Mouse (Mus musculus) granulocyte monocyte progenitor cell, adult 5-6 weeks (primary cell): ENCODE measurements around the gene 4932438H23Rik. TPM values are rescaled to one million over a fixed set of nuclear protein-coding genes. Genes with fewer than 3 reads are reported as not detected.
A peak's percentile ranks its signal among the peaks of the same experiment; 100 is the strongest.

Source experiments
- ATAC-seq: replicated peaks from 2 replicates; pipeline ENCODE4 v1.8.0; 2016; ENCODE audit warnings: mild to moderate bottlenecking, moderate TSS enrichment, inconsistent platforms; ENCODE audit not compliant: poor library complexity, severe bottlenecking
- total RNA-seq, 2 experiments: library from RNA; stranded (forward) in 1 of 2; stranded (reverse) in 1 of 2; fragments of 200-712, 200-1000 nt in 1 of 2; fragments of >200 nt in 1 of 2; fragmentation: Nextera tagmentation in 1 of 2; gene quantifications; 2 replicates each; pipeline ENCODE4 v1.2.3; 2014 to 2017

4932438H23Rik gene
- total RNA-seq, 2 experiments from 2014 or later = 0.88 TPM; not detected in 1

DNA sequence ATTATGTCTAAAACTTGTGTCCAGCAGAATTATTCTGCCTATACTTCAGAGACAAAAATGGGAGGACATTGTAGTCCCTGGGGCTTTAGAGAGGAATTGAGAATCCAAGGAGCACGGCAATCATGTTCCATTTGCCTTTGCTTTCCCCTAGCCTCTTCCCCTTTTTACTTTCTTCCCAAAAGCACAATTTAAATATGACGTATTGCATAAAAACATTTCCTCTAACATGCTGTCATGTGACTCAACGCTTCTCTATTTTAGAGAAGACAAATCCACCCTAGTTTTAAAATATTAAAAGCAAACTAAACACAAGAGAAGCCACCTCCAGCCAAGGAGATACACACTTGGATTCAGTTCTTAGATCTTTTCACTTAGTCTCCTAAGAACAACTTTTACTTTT lies 83.1 kb downstream of the 4932438H23Rik start:
- ATAC-seq = peak; percentile 59

DNA sequence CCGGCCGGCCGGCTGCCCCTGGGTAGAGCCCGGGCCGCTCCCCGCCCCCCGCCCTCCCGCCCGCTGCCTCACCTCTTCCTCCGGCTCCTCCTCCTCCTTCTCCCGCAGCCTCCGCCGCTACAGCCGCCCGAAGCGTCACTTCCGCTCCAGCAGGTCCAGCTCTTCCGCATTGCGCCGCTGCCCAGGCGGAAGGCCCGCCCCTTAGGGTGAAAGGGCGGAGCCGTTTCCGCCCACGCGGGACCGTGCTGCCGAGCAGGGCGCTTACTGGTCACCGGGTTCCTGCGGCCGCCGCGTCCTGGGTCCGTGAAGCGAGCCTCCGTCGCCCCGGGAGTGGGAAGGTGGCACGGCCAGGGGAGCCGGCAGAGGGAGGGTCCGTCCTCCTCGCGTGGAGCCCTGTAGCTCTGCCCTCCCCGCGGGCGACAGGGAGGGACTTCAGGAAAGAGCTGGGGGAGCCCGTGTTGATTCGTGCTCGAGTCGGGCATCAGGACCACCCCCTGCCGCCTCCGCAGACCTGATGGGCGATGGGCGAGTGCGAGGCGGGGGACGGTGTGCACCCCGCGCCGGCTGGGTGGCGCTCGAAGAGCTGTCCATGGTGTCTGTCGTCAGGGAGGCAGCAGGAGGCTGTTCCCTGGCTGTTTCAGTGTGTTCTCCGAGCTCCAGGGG lies 83.8 kb downstream of the 4932438H23Rik start, which contains the start of gene Synj1:
Gene Synj1 (minus strand): TSS at position 288 of the 663 bp plus-strand sequence.
- peak; percentile 81 for ATAC-seq

DNA sequence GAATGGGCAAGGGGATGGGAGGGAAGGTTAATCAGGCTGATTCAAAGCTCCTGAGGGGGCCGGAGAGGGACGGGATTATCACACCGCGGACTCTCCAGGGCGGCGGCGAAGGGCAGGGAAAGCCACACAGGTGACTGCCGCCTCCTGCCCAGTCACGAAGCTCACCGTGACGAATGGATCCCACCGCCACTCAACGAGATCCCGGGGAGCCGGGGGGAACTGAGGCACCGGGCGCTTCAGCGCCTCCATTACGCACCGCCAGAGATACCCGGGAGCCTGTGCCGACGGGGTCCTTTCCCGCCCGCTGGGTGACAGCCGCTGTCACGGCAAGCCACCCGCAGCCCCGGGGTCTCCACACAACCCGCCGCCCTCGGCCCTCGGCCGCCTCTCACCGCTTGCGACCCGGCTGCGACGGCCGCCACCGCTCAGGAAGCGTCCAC lies 84.3 kb downstream of the 4932438H23Rik start:
- ATAC-seq = peak; percentile 4; the same call in 1 of the 2 replicates

DNA sequence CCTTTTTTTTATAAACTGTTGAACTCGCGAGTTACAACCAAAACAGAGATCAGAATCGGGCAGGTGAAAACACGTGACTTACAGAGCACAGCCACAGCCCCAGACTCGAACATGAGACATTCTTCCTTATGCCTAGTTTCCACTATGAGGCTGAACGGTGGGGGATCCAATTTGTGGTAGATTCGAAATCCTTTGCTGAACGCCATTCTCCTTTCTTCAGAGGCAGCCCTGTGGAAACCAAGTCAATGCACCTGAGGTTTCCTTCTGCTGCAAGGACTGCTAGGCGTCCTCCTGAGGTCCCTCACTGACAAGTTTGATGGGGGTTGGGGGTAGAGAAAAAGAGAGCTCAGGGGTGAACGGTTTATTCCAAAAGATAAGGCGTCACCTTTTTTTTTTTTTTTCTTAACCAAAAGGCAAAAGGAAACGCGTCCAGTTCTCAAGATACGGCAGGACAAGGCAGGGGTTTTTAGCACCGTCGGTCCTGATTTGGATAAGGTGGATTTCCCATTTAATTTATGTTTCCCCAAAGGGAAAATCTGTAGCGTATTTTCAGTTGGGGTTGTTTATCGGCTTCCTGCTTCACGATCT lies 84.9 kb downstream of the 4932438H23Rik start:
- ATAC-seq = no peak

DNA sequence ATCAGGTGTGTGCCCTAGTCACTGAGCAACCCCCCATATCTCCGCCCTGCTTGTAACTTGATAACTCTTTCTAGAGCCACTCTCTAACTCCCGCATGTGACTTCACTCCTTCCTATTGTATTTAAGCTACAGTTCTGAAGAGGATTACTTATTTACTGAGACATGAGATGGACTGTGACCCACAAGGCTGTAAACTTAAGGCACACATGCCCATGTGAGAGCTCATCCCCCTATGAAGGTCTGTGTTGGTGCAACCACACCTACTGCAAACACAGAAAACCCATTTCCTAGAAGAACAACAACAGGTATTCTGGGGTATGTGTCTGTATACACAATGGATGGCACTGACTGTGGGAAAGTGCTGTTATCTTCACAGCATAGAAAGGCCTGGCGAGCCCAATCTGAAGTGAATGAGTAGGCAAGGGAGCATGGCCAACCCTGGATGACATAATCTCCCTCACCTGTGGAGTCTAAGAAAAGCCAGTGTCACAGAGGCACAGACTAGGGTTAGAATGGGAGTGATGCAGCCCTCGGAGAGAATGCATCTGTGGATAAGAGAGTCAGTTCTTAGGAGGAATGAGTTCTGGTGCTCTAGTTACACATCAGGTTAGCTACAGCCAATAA lies 89.9 kb downstream of the 4932438H23Rik start:
- ATAC-seq = no peak

Other genes starting within 250 kb of the 4932438H23Rik start
- 27.7 and 39.3 TPM in 2 replicates for gene Cfap298, start 160.0 kb downstream of the 4932438H23Rik start, total RNA-seq (2014; fragmentation: Nextera tagmentation)
- gene Cfap298, start 160.0 kb downstream of the 4932438H23Rik start, total RNA-seq (2017) = 63.1 and 118 TPM in 2 replicates
- gene Synj1, start 83.8 kb downstream of the 4932438H23Rik start, total RNA-seq (2014; fragmentation: Nextera tagmentation) = 35.8 and 46.0 TPM in 2 replicates
- 23.8 and 25.2 TPM in 2 replicates for gene Synj1, start 83.8 kb downstream of the 4932438H23Rik start, total RNA-seq (2017)
- gene Paxbp1, start 50.6 kb downstream of the 4932438H23Rik start, total RNA-seq (2014; fragmentation: Nextera tagmentation) = 77.7 and 114 TPM in 2 replicates
- gene Paxbp1, start 50.6 kb downstream of the 4932438H23Rik start, total RNA-seq (2017) = 77.8 and 112 TPM in 2 replicates
- gene Olig2, start 130.3 kb upstream of the 4932438H23Rik start, total RNA-seq (2014; fragmentation: Nextera tagmentation) = not detected in 2 replicates
- gene Olig2, start 130.3 kb upstream of the 4932438H23Rik start, total RNA-seq (2017) = not detected in 2 replicates
- gene Olig1, start 174.7 kb upstream of the 4932438H23Rik start, total RNA-seq (2014; fragmentation: Nextera tagmentation) = not detected in 2 replicates
- not detected in 2 replicates for gene Olig1, start 174.7 kb upstream of the 4932438H23Rik start, total RNA-seq (2017)